Mouse (Mus musculus) thymus, adult 2 months (tissue): ENCODE data around the gene Pld5. TPM values are rescaled to one million over a fixed set of nuclear protein-coding genes. Genes with fewer than 3 reads are reported as not detected.

ENCODE experiments used
- DNase-seq: peaks from one replicate; pipeline ENCODE4 v3.0.0; 2021
- H3K27ac ChIP-seq: fragments of 200-500 bp; 2 replicates; pipeline ENCODE4 v1.5.1; 2012; ENCODE audit warnings: low read length, control low read depth; ENCODE audit not compliant: control insufficient read depth, insufficient read depth
- H3K27me3 ChIP-seq: fragments of 200-500 bp; 2 replicates; pipeline ENCODE4 v1.6.1; 2012; ENCODE audit warnings: mild to moderate bottlenecking, low read length, moderate library complexity, mixed read lengths; ENCODE audit not compliant: control insufficient read depth, insufficient read depth
- H3K36me3 ChIP-seq: fragments of 200-500 bp; 2 replicates; pipeline ENCODE4 v1.6.1; 2012; ENCODE audit warnings: mild to moderate bottlenecking, low read length, moderate library complexity; ENCODE audit not compliant: control insufficient read depth, insufficient read depth
- H3K4me1 ChIP-seq: fragments of 200-500 bp; replicated peaks from 2 replicates; pipeline ENCODE4 v1.6.1; 2012; ENCODE audit warnings: low read length; ENCODE audit not compliant: control insufficient read depth, insufficient read depth
- H3K4me3 ChIP-seq: fragments of 200-500 bp; 2 replicates; pipeline ENCODE4 v1.5.1; 2012; ENCODE audit warnings: mild to moderate bottlenecking, low read length, control low read depth, moderate library complexity; ENCODE audit not compliant: control insufficient read depth, insufficient read depth
- CTCF ChIP-seq: fragments of 200-500 bp; IDR thresholded peaks from 2 replicates; pipeline ENCODE4 v1.5.1; 2012; ENCODE audit warnings: mild to moderate bottlenecking, control low read depth, low read length, moderate library complexity, borderline replicate concordance; ENCODE audit not compliant: control insufficient read depth, poor library complexity, insufficient read depth; ENCODE audit errors: extremely low read depth
- POLR2A ChIP-seq: fragments of 200-500 bp; IDR thresholded peaks from 2 replicates; pipeline ENCODE4 v1.6.1; 2012; ENCODE audit warnings: mild to moderate bottlenecking, low read length, control low read depth, moderate library complexity; ENCODE audit not compliant: control insufficient read depth, poor library complexity, insufficient read depth; ENCODE audit errors: extremely low read depth
- WGBS: fragments of 180-500 bp; shearing (Covaris S2); methylation state at CpG from one replicate; pipeline ENCODE4 v1.1.7; 2018; 5-methylcytosine and 5-hydroxymethylcytosine counted together
- polyA plus RNA-seq: library from polyadenylated mRNA; depleted of rRNA; stranded (reverse); fragments of >200 nt; gene quantifications from 2 replicates; pipeline ENCODE4 v1.2.3, GENCODE M21; 2012

The Pld5 gene
- polyA plus RNA-seq, 1 experiment: 0.08 TPM

DNA sequence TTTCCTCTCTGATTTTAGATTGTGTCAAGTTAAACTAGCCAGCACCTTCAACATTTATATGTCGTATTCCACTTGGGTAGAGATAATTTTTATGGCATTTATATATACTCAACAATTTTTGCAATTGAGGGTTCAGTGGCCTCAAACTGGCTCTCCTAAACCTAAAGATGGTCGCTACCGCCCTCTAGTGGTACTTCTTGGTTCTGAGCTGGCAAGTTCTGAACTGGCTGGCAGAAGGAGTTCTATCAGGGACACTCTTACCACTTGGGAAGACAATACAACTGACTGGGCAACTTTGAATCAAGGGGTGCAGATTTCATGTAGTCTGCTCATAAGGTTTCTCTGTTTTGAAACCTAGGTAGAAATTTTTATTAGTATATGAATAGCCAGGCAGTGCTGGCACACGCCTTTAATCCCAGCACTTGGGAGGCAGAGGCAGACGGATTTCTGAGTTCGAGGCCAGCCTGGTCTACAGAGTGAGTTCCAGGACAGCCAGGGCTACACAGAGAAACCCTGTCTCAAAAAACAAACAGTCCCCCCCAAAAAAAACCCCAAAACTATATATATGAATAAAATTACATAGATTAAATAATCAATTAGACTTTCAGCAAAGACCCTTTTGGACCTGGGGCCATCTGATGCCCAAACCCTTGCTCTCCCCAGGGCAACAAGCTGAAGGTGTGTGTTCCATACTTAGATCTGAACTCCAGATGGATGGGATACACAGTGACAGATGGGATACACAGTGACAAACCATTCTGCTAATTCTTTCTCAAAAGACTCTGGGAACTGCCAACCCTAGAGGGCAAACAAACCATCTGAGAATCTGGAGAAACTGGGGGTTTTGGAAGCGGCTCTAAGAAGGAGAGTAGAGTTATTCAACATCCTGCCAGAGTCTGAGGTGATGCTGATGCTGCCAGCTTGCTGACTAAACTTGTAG, 351.0 kb downstream of the Pld5 start:
- peak; percentile 67 for DNase-seq
- no peak overlapping the region for H3K27ac ChIP-seq
- no peaks in the 10 kb centered on the region for H3K4me1 ChIP-seq
- H3K4me3 ChIP-seq: no peak overlapping the region
- no peak for TF ChIP-seq POLR2A
- TF ChIP-seq CTCF: no peak
- no peaks in the 10 kb centered on the region for H3K27me3 ChIP-seq
- WGBS: 55% methylated on average over 7 of the region's 7 CpGs
- no peaks in the 10 kb centered on the region for H3K36me3 ChIP-seq

DNA sequence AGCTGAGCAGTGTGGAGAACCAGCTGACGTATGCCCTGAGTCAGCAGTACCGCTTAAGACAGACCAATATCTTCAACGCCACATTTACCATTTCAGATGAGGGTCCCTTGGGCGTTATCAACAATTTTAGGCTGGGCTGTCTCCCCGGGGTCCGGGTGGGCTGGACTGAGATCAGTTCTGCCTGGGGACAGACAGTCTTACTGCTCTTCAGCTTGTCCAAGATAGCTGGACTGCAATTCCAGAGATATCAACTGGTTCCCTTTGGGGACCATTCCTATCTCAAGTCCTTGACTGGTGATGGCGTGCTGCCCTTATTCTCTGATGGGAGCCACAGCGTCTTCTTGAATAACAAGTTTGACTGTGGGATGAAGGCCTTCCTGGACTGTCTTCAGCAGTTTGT, 354.0 kb downstream of the Pld5 start:
- Histone ChIP-seq H3K4me3 (no peak overlapping the region), H3K27me3 (no peaks in the 10 kb centered on the region), H3K27ac (no peak overlapping the region), H3K36me3 (no peaks in the 10 kb centered on the region), H3K4me1 (no peaks in the 10 kb centered on the region)
- TF ChIP-seq CTCF (no peak), POLR2A (no peak)
- WGBS: 93% methylated on average over 8 of the region's 8 CpGs
- no peak for DNase-seq

DNA sequence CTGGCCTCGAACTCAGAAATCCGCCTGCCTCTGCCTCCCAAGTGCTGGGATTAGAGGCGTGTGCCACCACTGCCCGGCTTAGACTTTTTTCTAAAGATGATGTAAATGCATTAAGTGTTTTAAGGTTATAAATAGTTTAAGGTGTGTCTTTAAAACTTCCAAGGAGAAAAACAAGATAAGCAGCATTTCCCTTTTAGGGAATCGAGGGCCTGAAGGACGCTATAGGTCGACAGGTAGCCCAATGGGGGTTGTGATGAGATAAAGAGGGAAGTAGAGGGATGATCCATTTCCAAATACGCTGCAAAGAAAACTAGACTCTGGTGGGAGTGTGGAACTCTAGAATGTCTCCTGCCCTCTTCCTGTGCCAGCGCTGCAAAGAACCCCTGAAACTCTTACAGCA, 355.1 kb downstream of the Pld5 start, which contains the start of gene Gm38100:
Gm38100 (plus strand) TSS at position 301 of the 400 bp plus-strand sequence.
- no peak within 1 kb of the TSS for H3K27ac ChIP-seq
- H3K4me1 ChIP-seq: no peaks in the 10 kb centered on the region
- no peak for DNase-seq
- no peaks in the 10 kb centered on the region for H3K27me3 ChIP-seq
- no peaks in the 10 kb centered on the region for H3K36me3 ChIP-seq
- H3K4me3 ChIP-seq: no peak within 1 kb of the TSS
- TF ChIP-seq CTCF (no peak), POLR2A (no peak)
- WGBS: 84% methylated on average over 9 of the region's 9 CpGs

- no peak for TF ChIP-seq POLR2A
- TF ChIP-seq CTCF: no peak
- DNase-seq: no peak
Observed at GRCm38 (mm10) chr1:175913728-175914303, 361.3 kb downstream of the Pld5 start.

More at GRCm38 (mm10) chr1:175913728-175914303, 361.3 kb downstream of the Pld5 start:
- 64% methylated on average over 5 of the region's 5 CpGs for WGBS
- H3K36me3 ChIP-seq: peaks cover 7% of the 10 kb centered on the region; the same call in 1 of the 2 replicates
- no peaks in the 10 kb centered on the region for H3K27me3 ChIP-seq
- H3K4me1 ChIP-seq: no peaks in the 10 kb centered on the region
- H3K4me3 ChIP-seq: no peak overlapping the region
- H3K27ac ChIP-seq: no peak overlapping the region
